Comparison of ENCODE assay signal across 24 mouse cellular contexts in the genomic region with DNA sequence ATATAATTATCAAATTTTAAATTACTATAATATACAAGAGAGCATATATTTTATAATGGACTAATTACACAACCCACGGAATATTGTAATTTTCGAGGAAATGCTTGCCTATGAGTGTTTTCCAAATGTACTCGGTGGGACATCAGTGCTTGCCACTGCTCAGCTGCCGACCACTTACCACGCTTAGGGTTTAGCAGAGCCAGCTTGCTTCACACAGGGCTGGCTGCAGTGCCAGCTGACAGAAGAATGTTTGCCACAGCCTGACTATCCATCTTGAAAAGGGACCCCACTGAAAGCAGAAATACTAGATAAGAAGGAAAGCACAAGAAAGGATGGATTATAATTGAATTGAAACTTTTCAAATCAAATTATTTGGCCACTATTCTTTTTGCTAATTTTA. TPM values are rescaled to one million over a fixed set of nuclear protein-coding genes. Genes with fewer than 3 reads are reported as not detected.
DNase-seq lines count a peak whose midpoint lies in the region; ATAC-seq and TF ChIP-seq lines count a peak whose summit lies in the region.
"Had no signal": no experiment of that assay in that cellular context is flagged by ENCODE, and none has a peak within 500 bp of the region (broad histone marks: within the 10 kb centered on the region; RNA-seq: fewer than 3 reads in every experiment).

No protein-coding gene starts in this region.

- no peak overlapping the region for H3K9ac ChIP-seq in forebrain, embryonic 14.5 days (ENCODE audit: low read length)
- no peak overlapping the region for H3K9ac ChIP-seq in forebrain, embryonic 12.5 days
- no peak overlapping the region for H3K9ac ChIP-seq in midbrain, embryonic 14.5 days (replicated peaks; ENCODE audit: low read length)
- H3K9ac ChIP-seq: embryonic facial prominence, embryonic 12.5 days; forebrain, embryonic 13.5 days; forebrain, postnatal 0 days; hindbrain, embryonic 12.5 days had no signal

- no peak for TF ChIP-seq POLR2A in cerebellum, adult 2 months (IDR thresholded peaks at IDR 0.05; ENCODE audit: borderline replicate concordance, insufficient read depth, low read length)
- no peak for TF ChIP-seq POLR2A in myocyte (IDR thresholded peaks at IDR 0.05; ENCODE audit: insufficient read length, low read depth)

- WGBS in cerebellum, adult 2 months: 12% methylated on average over 5 of the region's 5 CpGs
- 71% methylated on average over 5 of the region's 5 CpGs for WGBS in forebrain, embryonic 14.5 days
- WGBS in forebrain, embryonic 12.5 days: 72% methylated on average over 5 of the region's 5 CpGs
- WGBS in midbrain, embryonic 14.5 days: 63% methylated on average over 5 of the region's 5 CpGs
- WGBS in midbrain, embryonic 10.5 days: 73% methylated on average over 5 of the region's 5 CpGs

- no peak for TF ChIP-seq CTCF in cerebellum, adult 2 months (IDR thresholded peaks at IDR 0.05; ENCODE audit: borderline replicate concordance, insufficient read depth, low read depth, low read length)

- H3ac ChIP-seq in myocyte (ENCODE audit: control insufficient read depth, insufficient read length): no peak overlapping the region

- H3K4me3 ChIP-seq in cerebellum, adult 2 months (replicated peaks; ENCODE audit: insufficient read depth, low read depth, low read length): no peak overlapping the region
- no peak overlapping the region for H3K4me3 ChIP-seq in forebrain, embryonic 14.5 days (ENCODE audit: low read depth, low read length)
- H3K4me3 ChIP-seq in forebrain, embryonic 12.5 days (replicated peaks): no peak overlapping the region
- no peak overlapping the region for H3K4me3 ChIP-seq in midbrain, embryonic 14.5 days (replicated peaks; ENCODE audit: low read depth, low read length)
- H3K4me3 ChIP-seq in midbrain, embryonic 10.5 days: no peak overlapping the region
- H3K4me3 ChIP-seq in myocyte: no peak overlapping the region
- H3K4me3 ChIP-seq: embryonic facial prominence, embryonic 12.5 days; erythroblast, embryonic 14.5 days; forebrain, embryonic 13.5 days; gastrocnemius, adult 2 months; hindbrain, embryonic 12.5 days had no signal

- ATAC-seq in forebrain, embryonic 14.5 days: no peak
- no peak for ATAC-seq in forebrain, embryonic 12.5 days (ENCODE audit: low FRiP score)
- no peak for ATAC-seq in midbrain, embryonic 14.5 days (ENCODE audit: low FRiP score, low TSS enrichment)
- ATAC-seq: activated CD4-positive, CD25-positive, alpha-beta regulatory T cell, adult 4 months; forebrain, embryonic 13.5 days; forebrain, postnatal 0 days; hindbrain, embryonic 16.5 days; inflammation-experienced regulatory T-cells, adult 6 months had no signal

- no peak overlapping the region for H3K4me2 ChIP-seq in forebrain, embryonic 14.5 days (ENCODE audit: low read length)
- H3K4me2 ChIP-seq in forebrain, embryonic 12.5 days: no peak overlapping the region
- H3K4me2 ChIP-seq in midbrain, embryonic 14.5 days (ENCODE audit: low read length): no peak overlapping the region
- no peak overlapping the region for H3K4me2 ChIP-seq in myocyte (ENCODE audit: low read depth)
- H3K4me2 ChIP-seq: embryonic facial prominence, embryonic 12.5 days; forebrain, embryonic 13.5 days; heart, embryonic 11.5 days; hindbrain, embryonic 12.5 days had no signal

- H3K9me3 ChIP-seq in forebrain, embryonic 14.5 days (replicated peaks; ENCODE audit: control insufficient read depth, low read length): no peaks in the 10 kb centered on the region
- H3K9me3 ChIP-seq in forebrain, embryonic 12.5 days: no peaks in the 10 kb centered on the region
- H3K9me3 ChIP-seq in midbrain, embryonic 14.5 days (ENCODE audit: control insufficient read depth, low read length): no peaks in the 10 kb centered on the region
- H3K9me3 ChIP-seq in midbrain, embryonic 10.5 days (replicated peaks): no peaks in the 10 kb centered on the region
- H3K9me3 ChIP-seq: embryonic facial prominence, embryonic 12.5 days; forebrain, embryonic 13.5 days; hindbrain, embryonic 12.5 days had no signal

- H3K27ac ChIP-seq in cerebellum, adult 2 months (ENCODE audit: insufficient read depth, low read length): no peak overlapping the region
- no peak overlapping the region for H3K27ac ChIP-seq in forebrain, embryonic 14.5 days (ENCODE audit: low read depth, low read length)
- H3K27ac ChIP-seq in forebrain, embryonic 12.5 days: no peak overlapping the region
- no peak overlapping the region for H3K27ac ChIP-seq in midbrain, embryonic 14.5 days (replicated peaks; ENCODE audit: low read depth, low read length)
- H3K27ac ChIP-seq in midbrain, embryonic 10.5 days (replicated peaks): no peak overlapping the region
- H3K27ac ChIP-seq: embryonic facial prominence, embryonic 12.5 days; forebrain, embryonic 13.5 days; gastrocnemius, adult 2 months; hindbrain, embryonic 12.5 days had no signal

- H3K4me1 ChIP-seq in cerebellum, adult 2 months (ENCODE audit: control insufficient read depth, insufficient read depth, low read length): no peaks in the 10 kb centered on the region
- H3K4me1 ChIP-seq in forebrain, embryonic 14.5 days (ENCODE audit: control insufficient read depth, insufficient read depth, low read length): no peaks in the 10 kb centered on the region; the same call in 1 of the 2 replicates
- H3K4me1 ChIP-seq in forebrain, embryonic 12.5 days: no peaks in the 10 kb centered on the region
- no peaks in the 10 kb centered on the region for H3K4me1 ChIP-seq in midbrain, embryonic 14.5 days (ENCODE audit: control insufficient read depth, insufficient read depth, low read length)
- H3K4me1 ChIP-seq in midbrain, embryonic 10.5 days: peaks cover 6% of the 10 kb centered on the region
- H3K4me1 ChIP-seq: forebrain, embryonic 13.5 days had no signal

- H3K36me3 ChIP-seq in forebrain, embryonic 14.5 days (ENCODE audit: control insufficient read depth, insufficient read depth, low read length): no peaks in the 10 kb centered on the region
- no peaks in the 10 kb centered on the region for H3K36me3 ChIP-seq in forebrain, embryonic 12.5 days (replicated peaks)
- H3K36me3 ChIP-seq in midbrain, embryonic 14.5 days (ENCODE audit: control insufficient read depth, insufficient read depth, low read length): no peaks in the 10 kb centered on the region
- H3K36me3 ChIP-seq in midbrain, embryonic 10.5 days: no peaks in the 10 kb centered on the region
- no peaks in the 10 kb centered on the region for H3K36me3 ChIP-seq in myocyte (ENCODE audit: control insufficient read depth, insufficient read depth)
- H3K36me3 ChIP-seq: embryonic facial prominence, embryonic 12.5 days; hindbrain, embryonic 12.5 days had no signal

- no peaks in the 10 kb centered on the region for H3K27me3 ChIP-seq in cerebellum, adult 2 months (ENCODE audit: control insufficient read depth, insufficient read depth, low read length)
- H3K27me3 ChIP-seq in forebrain, embryonic 14.5 days (replicated peaks; ENCODE audit: control insufficient read depth, insufficient read depth, low read length): no peaks in the 10 kb centered on the region
- H3K27me3 ChIP-seq in forebrain, embryonic 12.5 days: no peaks in the 10 kb centered on the region
- no peaks in the 10 kb centered on the region for H3K27me3 ChIP-seq in midbrain, embryonic 14.5 days (ENCODE audit: control insufficient read depth, insufficient read depth, low read length)
- H3K27me3 ChIP-seq in midbrain, embryonic 10.5 days (ENCODE audit: low read depth, poor library complexity, severe bottlenecking): no peaks in the 10 kb centered on the region
- H3K27me3 ChIP-seq in myocyte (ENCODE audit: control insufficient read depth, insufficient read depth, insufficient read length): no peaks in the 10 kb centered on the region
- H3K27me3 ChIP-seq: embryonic facial prominence, embryonic 12.5 days; forebrain, embryonic 13.5 days; hindbrain, embryonic 12.5 days had no signal

- DNase-seq in cerebellum, postnatal 10 days: peak; percentile 49 to 68
- no peak for DNase-seq in cerebellum, adult 2 months
- DNase-seq in forebrain, embryonic 14.5 days (ENCODE audit: low spot score): peak; percentile 30
- DNase-seq in midbrain, embryonic 14.5 days: peak; percentile 27
- no peak for DNase-seq in midbrain, embryonic 10.5 days (ENCODE audit: low spot score)
- DNase-seq: adrenal gland, adult 8-10 months; adrenal gland, postnatal 25 days; cerebellum, adult 18-20 months; cerebellum, adult 9-11 months; forebrain, postnatal 0 days; gastrocnemius, adult 2 months; gastrocnemius, postnatal 14 days; heart, adult 11 months had no signal

- H3K79me2 ChIP-seq in myocyte (ENCODE audit: control insufficient read depth, insufficient read depth): no peaks in the 10 kb centered on the region

TF ChIP-seq in myocyte, 11 proteins besides CTCF, POLR2A, EP300 and RAD21:
- TF ChIP-seq MYOG (IDR thresholded peaks at IDR 0.05; ENCODE audit: control insufficient read depth in 1 of 3, insufficient read depth in 1 of 3, insufficient read length in 2 of 3, low read depth in 2 of 3) (peak in 1 of 3 experiments; percentile 67), TCF3 (IDR thresholded peaks at IDR 0.05; ENCODE audit: insufficient read length, low read depth) (no peak), USF1 (IDR thresholded peaks at IDR 0.05; ENCODE audit: low read depth) (no peak), TCF12 (IDR thresholded peaks at IDR 0.05; ENCODE audit: insufficient read depth, poor library complexity, severe bottlenecking) (no peak), MYOD1 (IDR thresholded peaks at IDR 0.05; ENCODE audit: control insufficient read depth in 1 of 3, insufficient read length in 2 of 3, low read depth in 2 of 3) (peak in 2 of 3 experiments; percentile 43 to 49), POLR2AphosphoS2 (IDR thresholded peaks at IDR 0.05; ENCODE audit: insufficient read length, low read depth) (no peak)

RNA-seq across cellular contexts. Expression of a gene that starts 39.6 kb away (rescaled TPM):
- 0.11 and 0.29 TPM in 2 replicates for polyA plus RNA-seq in cerebellum, adult 2 months (2012; rRNA removed)
- 1.4 and 1.5 TPM in 2 replicates for polyA plus RNA-seq in forebrain, embryonic 14.5 days (2014; fragmentation: Nextera tagmentation; extraction: Ambion mirVana)
- polyA plus RNA-seq in forebrain, embryonic 12.5 days (2016; fragmentation: Nextera tagmentation; extraction: Ambion mirVana): 0.63 and 0.72 TPM in 2 replicates
- polyA plus RNA-seq in midbrain, embryonic 14.5 days (2014; fragmentation: Nextera tagmentation; extraction: Ambion mirVana): 1.1 and 1.6 TPM in 2 replicates
- polyA plus RNA-seq in midbrain, embryonic 10.5 days (2016; fragmentation: Nextera tagmentation; extraction: Ambion mirVana): 0.40 and 0.51 TPM in 2 replicates
- not detected for polyA plus RNA-seq in myocyte (2012; fragmentation: generic; extraction: Trizol)
- polyA plus RNA-seq: erythroblast, embryonic 14.5 days; heart, embryonic 14.5 days had no signal

Comparison
In these comparisons a context has a peak if more than half of its experiments do, and no peak if none do; other contexts are left out.
1. DNase-seq: peak in cerebellum, postnatal 10 days (2 of 2), forebrain, embryonic 14.5 days (single experiment) and midbrain, embryonic 14.5 days (single experiment); none in cerebellum, adult 2 months (0 of 2) and midbrain, embryonic 10.5 days (single experiment).